Mouse (Mus musculus) ES-CJ7 (cell line): ENCODE results near the gene Foxe3.
"Not testable (repeated sequence)": the region's sequence is repeated elsewhere in the genome, so short reads cannot be mapped to it uniquely, and the experiment has no call there.

Source experiments
- DNase-seq: peaks from one replicate; pipeline ENCODE4 v3.0.0; 2011; ENCODE audit warnings: low read depth, low spot score

Foxe3 gene

GRCm38 (mm10) chr4:114925917-114926312 lies at the start of gene Foxe3:
Foxe3 (minus strand) TSS chr4:114926013.
- DNase-seq = no peak

DNA sequence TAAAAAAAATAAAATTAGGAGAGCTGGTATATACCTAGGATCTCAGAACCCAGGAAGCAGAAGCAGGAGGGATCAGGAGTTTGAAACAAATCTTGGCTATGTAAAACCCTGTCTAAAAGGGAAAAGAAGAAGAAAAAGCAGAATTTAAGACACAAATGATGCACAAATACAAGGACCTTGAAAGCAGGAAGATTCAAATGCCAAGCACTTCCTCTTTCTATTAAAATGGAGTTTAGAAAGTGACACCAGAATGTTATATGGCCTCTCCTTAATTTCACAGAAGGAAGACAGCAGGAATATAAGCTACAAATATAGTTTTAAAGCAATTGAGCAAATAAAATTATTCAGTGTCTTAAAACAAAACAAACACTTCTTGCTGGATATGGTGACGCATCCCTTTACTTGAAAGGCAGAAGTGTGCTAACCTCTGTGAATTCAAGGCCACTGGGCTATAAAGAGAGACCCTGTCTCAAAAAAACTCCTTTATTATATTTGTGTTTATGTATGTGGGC lies 47.5 kb upstream of the Foxe3 start:
- DNase-seq = no peak

DNA sequence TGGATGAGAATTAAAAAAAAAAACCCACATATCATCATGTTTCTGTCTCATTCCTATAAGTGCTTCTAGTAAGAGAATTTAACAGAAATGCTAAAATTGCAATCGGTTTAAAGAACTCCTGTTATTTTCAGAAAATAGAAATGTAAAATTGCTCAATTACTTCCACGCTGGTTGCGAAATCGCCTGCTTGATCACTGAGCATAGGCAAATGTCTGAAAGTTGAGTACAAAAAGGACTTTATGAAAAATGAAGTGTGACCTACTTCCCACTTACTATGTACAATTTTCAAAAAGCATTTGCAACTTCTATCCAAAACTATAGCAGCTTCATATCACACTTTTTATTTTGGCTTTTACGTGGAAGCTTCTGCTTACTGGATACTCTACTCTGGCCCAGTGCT lies 44.9 kb upstream of the Foxe3 start:
- DNase-seq = no peak

GRCm38 (mm10) chr4:114960881-114961280 lies 35.1 kb upstream of the Foxe3 start:
- DNase-seq = not testable (repeated sequence)

- no peak for DNase-seq
These were observed 33.7 kb upstream of the Foxe3 start for GRCm38 (mm10) chr4:114959533-114959932.

- no peak for DNase-seq
These were observed 33.0 kb upstream of the Foxe3 start for GRCm38 (mm10) chr4:114958786-114959185.

- DNase-seq = no peak
These were observed 32.4 kb upstream of the Foxe3 start for GRCm38 (mm10) chr4:114958231-114958630.

DNA sequence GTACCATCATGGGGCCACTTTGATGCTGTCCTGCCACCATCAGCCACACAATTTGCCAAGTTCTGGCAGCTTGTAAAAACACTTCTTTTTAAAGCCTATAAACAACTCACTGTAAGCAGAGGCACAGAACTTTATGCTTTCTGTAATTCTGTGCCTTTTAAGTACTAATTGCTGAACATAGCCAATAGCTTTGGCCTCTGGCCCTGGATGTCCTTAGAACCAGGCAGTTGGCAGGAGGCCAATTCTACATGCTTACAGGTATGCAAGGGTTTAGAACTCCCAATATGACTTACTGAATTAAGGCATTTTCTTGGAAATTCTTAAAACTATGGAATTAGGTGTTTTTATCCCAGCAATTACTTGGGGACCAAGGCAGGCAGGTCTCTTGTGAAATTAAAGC lies 31.6 kb upstream of the Foxe3 start:
- DNase-seq = no peak

GRCm38 (mm10) chr4:114953172-114953571 lies 27.4 kb upstream of the Foxe3 start:
- DNase-seq = no peak

DNA sequence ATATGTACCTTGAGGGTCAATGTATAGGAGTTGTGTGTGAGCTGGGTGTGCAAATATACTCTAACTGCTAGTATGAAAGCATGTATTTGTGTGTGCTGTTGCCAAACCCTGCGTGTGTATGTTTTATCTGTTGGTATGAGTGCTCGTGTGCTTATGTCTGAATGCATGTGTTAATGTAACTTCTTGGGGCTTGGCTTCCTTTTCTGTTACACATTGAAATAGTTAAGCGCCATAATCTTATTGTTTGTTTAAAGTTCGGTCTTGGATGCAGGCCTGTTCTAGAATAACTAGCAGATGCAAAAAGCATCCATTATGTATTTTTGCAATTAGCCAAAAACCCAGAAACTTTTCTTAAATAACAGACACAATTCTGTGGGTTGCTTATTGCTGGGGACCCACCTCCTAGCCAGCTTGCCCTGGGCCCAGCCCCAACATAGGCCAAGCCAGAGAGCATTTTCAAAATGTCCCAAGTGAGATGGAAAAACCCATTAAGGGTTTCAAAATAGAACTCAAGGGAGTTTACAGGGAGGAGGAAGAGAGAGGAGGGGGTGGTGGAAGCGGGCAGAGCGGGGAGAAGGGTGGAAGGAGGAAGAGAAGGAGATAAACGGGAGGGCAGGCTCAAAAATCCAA lies 22.2 kb upstream of the Foxe3 start:
- DNase-seq = no peak

DNA sequence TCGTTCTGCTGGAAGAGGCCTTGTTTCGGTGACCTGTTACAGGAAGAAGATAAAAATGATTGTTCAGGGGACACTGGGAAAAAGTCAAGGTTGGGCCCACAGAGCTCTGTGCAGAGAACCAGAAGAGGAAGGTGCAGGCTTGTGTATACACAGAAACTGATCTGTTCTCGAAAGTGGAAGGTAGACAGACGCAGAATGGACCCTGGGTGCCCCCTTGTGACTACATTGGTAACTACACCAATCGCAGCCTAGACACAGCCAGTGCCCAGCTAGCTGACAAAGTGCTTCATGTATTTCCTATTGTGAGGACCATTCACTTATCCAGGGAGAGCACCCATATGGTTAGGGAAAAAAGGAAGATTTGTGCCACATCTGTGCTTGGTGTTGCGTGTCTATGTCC lies 21.6 kb upstream of the Foxe3 start:
- DNase-seq = peak; percentile 53

- DNase-seq = no peak
These were observed 20.6 kb upstream of the Foxe3 start for GRCm38 (mm10) chr4:114946416-114946815.

DNA sequence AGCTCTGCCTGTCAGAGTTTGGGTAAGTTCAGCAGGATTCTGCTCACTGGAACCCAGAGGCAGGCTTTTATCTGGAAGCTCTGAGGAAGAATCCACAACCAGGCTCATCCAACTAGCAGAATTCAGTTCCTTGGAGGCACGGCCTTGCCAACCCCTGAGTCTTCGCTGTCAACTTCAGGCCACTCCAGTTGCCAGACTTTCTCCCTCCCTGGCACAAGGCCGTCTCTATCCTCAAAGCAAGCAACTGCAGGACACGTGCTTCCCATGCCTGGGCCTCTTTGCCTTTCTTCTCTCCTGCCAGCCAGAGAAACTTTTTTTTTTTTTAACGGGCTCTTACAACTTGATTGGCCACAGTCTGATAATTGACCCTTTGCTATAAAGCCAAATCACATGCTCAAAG lies 19.2 kb upstream of the Foxe3 start:
- no peak for DNase-seq

DNA sequence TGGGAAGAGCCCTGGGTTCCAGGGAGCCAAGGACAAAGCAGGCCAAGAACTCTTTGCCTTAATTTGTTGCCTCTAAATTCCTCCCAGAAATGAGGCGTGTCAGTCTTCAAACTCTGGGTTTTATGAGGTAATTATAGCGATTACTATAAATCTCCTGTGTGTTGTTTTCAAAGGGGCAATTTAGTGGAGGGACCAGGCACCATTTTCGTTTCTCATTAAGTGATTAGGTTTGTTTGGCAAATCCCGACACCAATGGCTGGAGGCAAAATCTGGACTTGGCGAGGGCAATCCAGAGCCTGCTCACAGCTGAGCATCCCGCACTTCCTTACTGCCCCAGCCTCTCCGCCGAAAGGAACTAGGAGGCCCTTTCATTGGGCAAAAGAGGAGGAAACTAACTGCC lies 16.8 kb upstream of the Foxe3 start:
- no peak for DNase-seq

- no peak for DNase-seq
These were observed 16.3 kb upstream of the Foxe3 start for GRCm38 (mm10) chr4:114942112-114942511.

DNA sequence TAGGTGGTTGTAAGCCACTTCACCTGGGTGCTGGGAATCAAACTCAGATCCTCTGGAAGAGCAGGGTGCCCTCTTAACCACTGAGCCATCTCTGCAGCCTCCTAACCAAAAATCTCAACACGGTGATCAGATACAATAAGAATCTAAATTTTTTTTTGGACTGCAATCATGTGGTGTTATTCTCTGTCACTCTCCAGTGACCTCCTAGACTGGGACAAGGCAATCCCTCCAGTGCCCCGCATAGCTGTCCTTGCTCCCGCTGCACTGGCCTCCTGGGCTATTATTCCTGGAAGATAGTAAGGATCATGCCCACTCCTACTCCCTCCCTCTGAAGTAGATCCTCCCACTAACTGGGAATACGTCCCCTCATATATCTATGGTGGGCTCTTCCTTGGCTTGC lies 15.5 kb upstream of the Foxe3 start:
- no peak for DNase-seq

GRCm38 (mm10) chr4:114938248-114938647 lies 12.4 kb upstream of the Foxe3 start:
- no peak for DNase-seq

DNA sequence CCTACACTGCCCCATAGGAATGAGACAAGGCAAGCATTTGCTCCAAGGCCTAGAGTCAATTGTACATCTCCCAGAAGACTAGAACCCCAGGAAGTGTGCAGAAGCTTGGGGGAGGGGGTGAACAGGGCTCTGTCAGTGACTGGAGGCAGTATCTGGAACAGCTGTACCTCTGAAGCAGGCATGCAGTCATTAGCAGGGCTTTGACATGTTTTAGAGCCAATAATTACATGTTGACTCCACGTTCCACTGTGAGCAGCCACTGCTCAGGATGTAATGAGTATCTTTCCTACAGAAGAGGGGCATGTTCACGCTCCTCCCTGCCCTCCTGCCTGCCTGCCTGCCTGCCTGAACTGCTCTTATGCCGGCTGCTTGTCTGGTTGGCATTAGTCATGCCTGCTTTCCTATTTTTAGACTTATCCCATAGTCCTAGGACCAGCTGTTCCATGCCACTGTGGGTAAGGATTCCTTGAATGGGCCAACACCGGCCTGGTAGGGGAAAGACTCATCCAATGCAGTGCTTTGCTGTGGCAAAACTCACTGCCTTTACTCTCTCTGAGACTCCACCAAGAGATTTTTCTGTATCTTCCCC lies 11.7 kb upstream of the Foxe3 start:
- no peak for DNase-seq

DNA sequence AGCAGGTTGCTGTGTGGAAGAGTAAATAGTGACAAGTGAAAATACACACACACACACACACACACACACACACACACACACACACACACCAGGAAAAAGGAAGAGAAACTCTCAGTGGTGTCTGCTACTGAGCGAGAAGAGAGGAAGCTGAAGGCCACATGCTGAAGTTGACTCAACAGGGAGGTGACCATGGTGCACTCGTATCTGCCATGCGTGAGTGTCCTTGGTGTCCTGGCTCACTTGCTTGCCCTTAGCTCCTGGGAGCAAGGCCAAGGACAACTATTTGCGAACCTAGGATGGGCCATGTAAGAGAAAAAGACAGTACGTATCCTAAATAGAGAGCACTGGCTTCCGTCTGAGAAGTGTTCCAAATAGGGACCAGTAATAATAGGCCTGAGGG lies 8.4 kb upstream of the Foxe3 start:
- DNase-seq = no peak

DNA sequence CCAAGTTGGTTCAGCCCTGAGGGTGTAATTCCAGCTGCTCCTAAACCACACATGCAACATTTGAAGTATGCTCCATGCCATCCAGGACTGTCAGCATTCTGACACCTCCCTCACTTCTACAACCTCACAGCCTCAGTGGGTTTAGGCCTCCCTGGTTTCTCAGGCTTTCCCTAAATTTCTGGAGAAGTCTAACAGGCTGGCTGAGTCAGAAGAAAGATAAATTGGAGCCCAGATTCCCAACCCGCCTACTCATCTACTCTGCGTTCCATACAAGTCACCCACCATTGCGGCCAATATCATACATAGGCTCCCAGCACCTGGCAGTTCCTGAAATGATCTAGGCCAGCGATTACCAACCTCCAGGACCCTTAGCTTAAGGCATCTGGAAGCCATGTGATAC lies 6.9 kb upstream of the Foxe3 start:
- no peak for DNase-seq

- no peak for DNase-seq
These were observed 3.3 kb upstream of the Foxe3 start for GRCm38 (mm10) chr4:114929155-114929554.

DNA sequence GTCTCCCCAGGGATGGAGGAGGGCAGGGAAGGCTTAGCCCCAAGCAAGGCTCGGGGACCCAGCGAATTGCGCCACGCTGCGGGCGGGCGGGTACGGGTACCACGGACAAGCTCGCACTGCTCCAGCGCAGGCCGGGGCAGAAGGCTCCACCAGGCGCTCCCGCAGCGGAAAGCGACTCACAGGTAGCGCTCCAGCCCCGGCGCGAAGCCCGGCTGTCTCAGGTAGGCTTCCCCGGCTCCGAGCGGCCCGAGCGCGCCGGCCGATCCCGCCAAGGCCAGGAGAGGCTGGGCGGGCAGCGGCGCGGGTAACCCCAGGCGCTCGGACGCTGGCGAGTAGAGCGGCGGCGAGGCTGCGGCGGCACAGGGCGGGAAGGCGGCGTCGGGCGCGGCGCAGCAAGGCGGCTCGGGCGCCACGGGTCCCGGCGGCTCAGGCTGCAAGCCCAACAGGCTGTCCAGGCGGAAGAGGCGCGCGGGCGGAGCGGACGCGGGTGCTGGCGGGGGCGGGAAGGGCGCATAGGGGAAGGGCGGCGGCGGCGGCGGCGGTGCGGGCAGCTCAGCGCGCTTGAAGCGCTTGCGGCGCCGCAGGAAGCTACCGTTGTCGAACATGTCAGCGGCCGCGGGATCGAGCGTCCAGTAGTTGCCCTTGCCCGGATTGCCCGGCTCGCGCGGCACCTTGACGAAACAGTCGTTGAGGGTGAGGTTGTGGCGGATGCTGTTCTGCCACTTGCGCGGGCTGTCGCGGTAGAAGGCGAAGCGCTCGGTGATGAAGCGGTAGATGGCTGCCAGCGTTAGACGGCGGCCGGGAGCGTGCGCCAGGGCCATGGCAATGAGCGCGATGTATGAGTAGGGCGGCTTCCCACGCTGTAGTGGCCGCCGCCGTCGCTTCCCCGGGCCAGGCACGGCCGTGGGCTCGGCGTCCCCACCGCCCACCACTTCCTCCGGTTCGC lies 569 bp downstream of the Foxe3 start:
- peak; percentile 56 for DNase-seq
